Mouse (Mus musculus) monocyte, adult 5-6 weeks (primary cell): Measurements from ENCODE around the gene Cdh18. TPM values are rescaled to one million over a fixed set of nuclear protein-coding genes. Genes with fewer than 3 reads are reported as not detected.
"Not testable (repeated sequence)": the region's sequence is repeated elsewhere in the genome, so short reads cannot be mapped to it uniquely, and the experiment has no call there.

Source experiments
- ATAC-seq: fragments of 153-309, 156-312 bp; replicated peaks from 2 replicates; pipeline ENCODE4 v1.8.0; 2017; ENCODE audit warnings: mild to moderate bottlenecking; ENCODE audit not compliant: low TSS enrichment, insufficient number of reproducible peaks, severe bottlenecking, poor library complexity, low FRiP score
- total RNA-seq: library from RNA; stranded (forward); fragments of 200-1000, 200-491, 200-594 nt; gene quantifications from 3 replicates; pipeline ENCODE4 v1.2.3, GENCODE M21; 2017

Gene Cdh18
- total RNA-seq, 1 experiment from 2014 or later: not detected

- no peak for ATAC-seq
Measured at GRCm38 (mm10) chr15:23134950-23135715, 586.3 kb downstream of the Cdh18 start.

GRCm38 (mm10) chr15:23136971-23137370 lies 588.1 kb downstream of the Cdh18 start:
- no peak for ATAC-seq

- not testable (repeated sequence) for ATAC-seq
Measured at GRCm38 (mm10) chr15:23142907-23143306, 594.1 kb downstream of the Cdh18 start.

GRCm38 (mm10) chr15:23155883-23156282 lies 607.1 kb downstream of the Cdh18 start:
- peak; percentile 22; the same call in 1 of the 2 replicates for ATAC-seq

- ATAC-seq: no peak
Measured at GRCm38 (mm10) chr15:23164869-23165268, 616.0 kb downstream of the Cdh18 start.

- no peak for ATAC-seq
Measured at GRCm38 (mm10) chr15:23174623-23175022, 625.8 kb downstream of the Cdh18 start.

GRCm38 (mm10) chr15:23212068-23212467 lies 663.2 kb downstream of the Cdh18 start:
- no peak for ATAC-seq

- no peak for ATAC-seq
Measured at GRCm38 (mm10) chr15:23230616-23231015, 681.8 kb downstream of the Cdh18 start.

- ATAC-seq: no peak
Measured at GRCm38 (mm10) chr15:23257751-23258440, 709.1 kb downstream of the Cdh18 start.

GRCm38 (mm10) chr15:23278421-23278820 lies 729.6 kb downstream of the Cdh18 start:
- ATAC-seq: no peak

GRCm38 (mm10) chr15:23305018-23305417 lies 756.2 kb downstream of the Cdh18 start:
- ATAC-seq: no peak

GRCm38 (mm10) chr15:23316766-23317165 lies 767.9 kb downstream of the Cdh18 start:
- ATAC-seq: no peak

GRCm38 (mm10) chr15:23317409-23317808 lies 768.6 kb downstream of the Cdh18 start:
- no peak for ATAC-seq

GRCm38 (mm10) chr15:23340338-23340737 lies 791.5 kb downstream of the Cdh18 start:
- ATAC-seq: not testable (repeated sequence)

GRCm38 (mm10) chr15:23351078-23351477 lies 802.3 kb downstream of the Cdh18 start:
- no peak for ATAC-seq

- no peak for ATAC-seq
Measured at GRCm38 (mm10) chr15:23366325-23366724, 817.5 kb downstream of the Cdh18 start.

- ATAC-seq: no peak
Measured at GRCm38 (mm10) chr15:23367712-23368111, 818.9 kb downstream of the Cdh18 start.

- no peak for ATAC-seq
Measured at GRCm38 (mm10) chr15:23378016-23378750, 829.4 kb downstream of the Cdh18 start.

GRCm38 (mm10) chr15:23385816-23386215 lies 837.0 kb downstream of the Cdh18 start:
- no peak for ATAC-seq
